Mouse (Mus musculus): ENCODE measurements around the gene Rbm19. TPM values are rescaled to one million over a fixed set of nuclear protein-coding genes. Genes with fewer than 3 reads are reported as not detected.

The Rbm19 gene
- polyA plus RNA-seq, 1 experiment from 2014 or later: 12.8 TPM

GRCm38 (mm10) chr5:120129070-120129469 lies 12.8 kb downstream of the Rbm19 start:
- no peak for ATAC-seq
- DNase-seq (ENCODE audit: low spot score): no peak
- no peak overlapping the region for H3K27ac ChIP-seq (ENCODE audit: low read depth, low read length)
- WGBS: 96% methylated on average over 7 of the region's 7 CpGs
- H3K9ac ChIP-seq (ENCODE audit: low read length): no peak overlapping the region
- no peak overlapping the region for H3K4me3 ChIP-seq (ENCODE audit: low read depth, low read length)
- H3K36me3 ChIP-seq (ENCODE audit: control insufficient read depth, insufficient read depth, low read length): peaks cover 69% of the 10 kb centered on the region
- H3K4me1 ChIP-seq (ENCODE audit: control insufficient read depth, insufficient read depth, low read length): no peaks in the 10 kb centered on the region
- H3K4me2 ChIP-seq (ENCODE audit: low read length): no peak overlapping the region
- no peaks in the 10 kb centered on the region for H3K9me3 ChIP-seq (replicated peaks; ENCODE audit: control insufficient read depth, low read length)
- H3K27me3 ChIP-seq (replicated peaks; ENCODE audit: control insufficient read depth, insufficient read depth, low read length): no peaks in the 10 kb centered on the region

GRCm38 (mm10) chr5:120129761-120130160 lies 13.5 kb downstream of the Rbm19 start:
- Histone ChIP-seq H3K4me1 (ENCODE audit: control insufficient read depth, insufficient read depth, low read length) (no peaks in the 10 kb centered on the region), H3K9me3 (replicated peaks; ENCODE audit: control insufficient read depth, low read length) (no peaks in the 10 kb centered on the region), H3K27me3 (replicated peaks; ENCODE audit: control insufficient read depth, insufficient read depth, low read length) (no peaks in the 10 kb centered on the region), H3K27ac (ENCODE audit: low read depth, low read length) (no peak overlapping the region), H3K4me2 (ENCODE audit: low read length) (no peak overlapping the region), H3K4me3 (ENCODE audit: low read depth, low read length) (no peak overlapping the region), H3K36me3 (ENCODE audit: control insufficient read depth, insufficient read depth, low read length) (peaks cover 62% of the 10 kb centered on the region), H3K9ac (ENCODE audit: low read length) (no peak overlapping the region)
- DNase-seq (ENCODE audit: low spot score) (no peak), ATAC-seq (no peak)
- 87% methylated on average over 7 of the region's 7 CpGs for WGBS

- ATAC-seq (no peak), DNase-seq (ENCODE audit: low spot score) (no peak)
- Histone ChIP-seq H3K36me3 (ENCODE audit: control insufficient read depth, insufficient read depth, low read length) (peaks cover 58% of the 10 kb centered on the region), H3K27ac (ENCODE audit: low read depth, low read length) (no peak overlapping the region), H3K4me2 (ENCODE audit: low read length) (no peak overlapping the region), H3K27me3 (replicated peaks; ENCODE audit: control insufficient read depth, insufficient read depth, low read length) (no peaks in the 10 kb centered on the region), H3K4me3 (ENCODE audit: low read depth, low read length) (no peak overlapping the region), H3K9me3 (replicated peaks; ENCODE audit: control insufficient read depth, low read length) (no peaks in the 10 kb centered on the region), H3K9ac (ENCODE audit: low read length) (no peak overlapping the region), H3K4me1 (ENCODE audit: control insufficient read depth, insufficient read depth, low read length) (no peaks in the 10 kb centered on the region)
- 98% methylated on average over 2 of the region's 2 CpGs for WGBS
Measured at GRCm38 (mm10) chr5:120130163-120130562, 13.9 kb downstream of the Rbm19 start.

- Histone ChIP-seq H3K36me3 (ENCODE audit: control insufficient read depth, insufficient read depth, low read length) (peaks cover 44% of the 10 kb centered on the region), H3K9ac (ENCODE audit: low read length) (no peak overlapping the region), H3K9me3 (replicated peaks; ENCODE audit: control insufficient read depth, low read length) (no peaks in the 10 kb centered on the region), H3K4me3 (ENCODE audit: low read depth, low read length) (no peak overlapping the region), H3K27ac (ENCODE audit: low read depth, low read length) (no peak overlapping the region), H3K4me2 (ENCODE audit: low read length) (no peak overlapping the region), H3K4me1 (ENCODE audit: control insufficient read depth, insufficient read depth, low read length) (no peaks in the 10 kb centered on the region), H3K27me3 (replicated peaks; ENCODE audit: control insufficient read depth, insufficient read depth, low read length) (no peaks in the 10 kb centered on the region)
- no peak for ATAC-seq
- peak; percentile 36 for DNase-seq (ENCODE audit: low spot score)
- WGBS: 67% methylated on average over 5 of the region's 5 CpGs
Measured at GRCm38 (mm10) chr5:120131600-120131999, 15.3 kb downstream of the Rbm19 start.

- H3K36me3 ChIP-seq (ENCODE audit: control insufficient read depth, insufficient read depth, low read length): peaks cover 26% of the 10 kb centered on the region
- no peak overlapping the region for H3K4me2 ChIP-seq (ENCODE audit: low read length)
- H3K4me1 ChIP-seq (ENCODE audit: control insufficient read depth, insufficient read depth, low read length): no peaks in the 10 kb centered on the region
- H3K9ac ChIP-seq (ENCODE audit: low read length): no peak overlapping the region
- no peaks in the 10 kb centered on the region for H3K9me3 ChIP-seq (replicated peaks; ENCODE audit: control insufficient read depth, low read length)
- no peak overlapping the region for H3K4me3 ChIP-seq (ENCODE audit: low read depth, low read length)
- DNase-seq (ENCODE audit: low spot score) (peak; percentile 56), ATAC-seq (no peak)
- H3K27me3 ChIP-seq (replicated peaks; ENCODE audit: control insufficient read depth, insufficient read depth, low read length): no peaks in the 10 kb centered on the region
- WGBS: 39% methylated on average over 6 of the region's 6 CpGs
- H3K27ac ChIP-seq (ENCODE audit: low read depth, low read length): no peak overlapping the region
Measured at GRCm38 (mm10) chr5:120134000-120134399, 17.7 kb downstream of the Rbm19 start.

GRCm38 (mm10) chr5:120135337-120135736 lies 19.1 kb downstream of the Rbm19 start:
- 93% methylated on average over 14 of the region's 14 CpGs for WGBS
- no peak for ATAC-seq
- Histone ChIP-seq H3K4me1 (ENCODE audit: control insufficient read depth, insufficient read depth, low read length) (no peaks in the 10 kb centered on the region), H3K27me3 (replicated peaks; ENCODE audit: control insufficient read depth, insufficient read depth, low read length) (no peaks in the 10 kb centered on the region), H3K9ac (ENCODE audit: low read length) (no peak overlapping the region), H3K27ac (ENCODE audit: low read depth, low read length) (no peak overlapping the region), H3K4me3 (ENCODE audit: low read depth, low read length) (no peak overlapping the region), H3K4me2 (ENCODE audit: low read length) (no peak overlapping the region), H3K9me3 (replicated peaks; ENCODE audit: control insufficient read depth, low read length) (no peaks in the 10 kb centered on the region), H3K36me3 (ENCODE audit: control insufficient read depth, insufficient read depth, low read length) (peaks cover 19% of the 10 kb centered on the region)
- DNase-seq (ENCODE audit: low spot score): no peak

GRCm38 (mm10) chr5:120135823-120136222 lies 19.6 kb downstream of the Rbm19 start:
- DNase-seq (ENCODE audit: low spot score) (no peak), ATAC-seq (no peak)
- Histone ChIP-seq H3K27ac (ENCODE audit: low read depth, low read length) (no peak overlapping the region), H3K4me1 (ENCODE audit: control insufficient read depth, insufficient read depth, low read length) (no peaks in the 10 kb centered on the region), H3K9me3 (replicated peaks; ENCODE audit: control insufficient read depth, low read length) (no peaks in the 10 kb centered on the region), H3K27me3 (replicated peaks; ENCODE audit: control insufficient read depth, insufficient read depth, low read length) (no peaks in the 10 kb centered on the region), H3K4me2 (ENCODE audit: low read length) (no peak overlapping the region), H3K36me3 (ENCODE audit: control insufficient read depth, insufficient read depth, low read length) (peaks cover 17% of the 10 kb centered on the region), H3K9ac (ENCODE audit: low read length) (no peak overlapping the region), H3K4me3 (ENCODE audit: low read depth, low read length) (no peak overlapping the region)
- WGBS: 71% methylated on average over 3 of the region's 3 CpGs

GRCm38 (mm10) chr5:120136236-120136675 lies 20.0 kb downstream of the Rbm19 start:
- no peaks in the 10 kb centered on the region for H3K4me1 ChIP-seq (ENCODE audit: control insufficient read depth, insufficient read depth, low read length)
- no peak for DNase-seq (ENCODE audit: low spot score)
- WGBS: 20% methylated on average over 10 of the region's 10 CpGs
- no peaks in the 10 kb centered on the region for H3K27me3 ChIP-seq (replicated peaks; ENCODE audit: control insufficient read depth, insufficient read depth, low read length)
- H3K27ac ChIP-seq (ENCODE audit: low read depth, low read length): no peak overlapping the region
- no peaks in the 10 kb centered on the region for H3K9me3 ChIP-seq (replicated peaks; ENCODE audit: control insufficient read depth, low read length)
- no peak for ATAC-seq
- H3K36me3 ChIP-seq (ENCODE audit: control insufficient read depth, insufficient read depth, low read length): peaks cover 16% of the 10 kb centered on the region
- H3K4me3 ChIP-seq (ENCODE audit: low read depth, low read length): no peak overlapping the region
- no peak overlapping the region for H3K4me2 ChIP-seq (ENCODE audit: low read length)
- H3K9ac ChIP-seq (ENCODE audit: low read length): no peak overlapping the region

- no peak overlapping the region for H3K4me2 ChIP-seq (ENCODE audit: low read length)
- no peak overlapping the region for H3K27ac ChIP-seq (ENCODE audit: low read depth, low read length)
- no peaks in the 10 kb centered on the region for H3K9me3 ChIP-seq (replicated peaks; ENCODE audit: control insufficient read depth, low read length)
- peaks cover 14% of the 10 kb centered on the region for H3K36me3 ChIP-seq (ENCODE audit: control insufficient read depth, insufficient read depth, low read length)
- H3K4me3 ChIP-seq (ENCODE audit: low read depth, low read length): no peak overlapping the region
- ATAC-seq (no peak), DNase-seq (ENCODE audit: low spot score) (no peak)
- no peak overlapping the region for H3K9ac ChIP-seq (ENCODE audit: low read length)
- no peaks in the 10 kb centered on the region for H3K4me1 ChIP-seq (ENCODE audit: control insufficient read depth, insufficient read depth, low read length)
- 92% methylated on average over 5 of the region's 5 CpGs for WGBS
- H3K27me3 ChIP-seq (replicated peaks; ENCODE audit: control insufficient read depth, insufficient read depth, low read length): no peaks in the 10 kb centered on the region
Measured at GRCm38 (mm10) chr5:120137038-120137437, 20.8 kb downstream of the Rbm19 start.
